Mouse (Mus musculus): ENCODE data around the gene Pcp4l1. TPM values are rescaled to one million over a fixed set of nuclear protein-coding genes. Genes with fewer than 3 reads are reported as not detected.
"Not testable (repeated sequence)": the region's sequence is repeated elsewhere in the genome, so short reads cannot be mapped to it uniquely, and the experiment has no call there.

The Pcp4l1 gene
- total RNA-seq (2021) = 100 to 1,000 TPM in 1 of 2 experiments, 10 to 100 TPM in 1; 76.7 to 113 TPM
- long read RNA-seq, experiment 1, transcript Pcp4l1-201 (3 exons, 1,577 nt) = major isoform, 53 of 56 reads
- long read RNA-seq, experiment 1, partial matches to known transcripts = 2 of 56 reads
- long read RNA-seq, experiment 1, other reads (novel, unspliced or antisense) = 1 of 56 reads
- long read RNA-seq, experiment 2, transcript Pcp4l1-201 (3 exons, 1,577 nt) = major isoform, 55 of 58 reads
- long read RNA-seq, experiment 2, partial matches to known transcripts = 3 of 58 reads
- long read RNA-seq, experiment 2, other reads (novel, unspliced or antisense) = 0 of 58 reads

DNA sequence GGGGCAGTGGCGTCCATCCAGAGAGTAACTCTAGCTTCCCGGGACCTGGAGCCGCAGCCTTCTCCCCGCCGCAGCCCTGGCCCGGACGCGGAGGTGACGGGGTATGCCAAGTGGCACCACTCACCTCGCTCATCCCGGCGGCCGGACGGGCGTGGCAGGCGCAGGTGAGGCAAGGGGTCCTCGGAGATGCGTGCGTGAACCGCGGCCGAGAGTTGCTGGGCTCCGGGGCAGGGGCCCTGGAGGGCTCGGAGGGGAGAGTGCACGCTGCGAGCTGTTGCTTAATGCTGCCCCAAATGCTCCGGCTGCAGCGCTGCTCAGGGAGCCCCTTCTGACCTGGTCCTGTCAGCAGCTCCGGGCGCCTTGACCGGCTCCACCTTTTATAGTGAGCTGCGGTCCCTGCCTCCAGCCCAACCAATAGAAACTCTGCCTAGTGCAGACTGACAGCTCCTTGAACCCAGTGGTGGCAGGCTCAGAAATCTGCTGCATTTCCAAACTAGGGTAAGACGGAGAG lies at the start of gene Pcp4l1:
Gene Pcp4l1 (minus strand): TSS at position 382 of the 511 bp plus-strand sequence.
- Histone ChIP-seq H3K4me3 (peak within 1 kb of the TSS; percentile 77), H3K27ac (peak within 1 kb of the TSS; percentile 72)
- intact Hi-C loops (cut with DNase I) = loop anchor here (5.0 kb wide), 1 partner anchor 44 kb away; the partner anchor contains the start of genes Mpz and Sdhc
- TF ChIP-seq CTCF (IDR thresholded peaks at IDR 0.05) = no peak
- peak; percentile 46 to 72 for DNase-seq (ENCODE audit: extremely low spot score in 1 of 2, low spot score in 2 of 2)

DNA sequence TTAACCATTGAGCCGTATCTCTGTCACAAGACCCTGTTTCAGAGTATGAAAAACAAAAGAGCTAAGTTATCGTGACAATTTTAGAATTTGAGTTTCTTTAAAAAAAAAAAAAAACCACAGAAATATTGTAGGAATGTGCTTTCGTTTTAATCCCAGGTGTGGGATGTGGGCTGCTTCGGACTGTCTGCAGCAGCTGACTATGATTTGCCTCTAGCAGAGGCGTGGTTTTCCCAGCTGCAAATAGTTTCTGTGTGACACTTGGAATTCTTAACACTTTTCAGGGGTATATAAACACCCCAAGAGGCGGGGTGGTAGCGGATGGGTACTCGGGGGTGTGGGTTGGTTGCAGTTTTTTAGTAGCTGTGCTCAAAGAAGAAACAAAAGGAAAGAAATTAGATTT lies 49.3 kb upstream of the Pcp4l1 start:
- TF ChIP-seq CTCF (IDR thresholded peaks at IDR 0.05) = no peak
- no peak for DNase-seq (ENCODE audit: extremely low spot score in 1 of 2, low spot score in 2 of 2)
- H3K27ac ChIP-seq = no peak overlapping the region
- H3K4me3 ChIP-seq = no peak overlapping the region
- intact Hi-C loops (cut with DNase I) = no loop called here

GRCm38 (mm10) chr1:171241952-171242351 lies 45.9 kb upstream of the Pcp4l1 start:
- DNase-seq (ENCODE audit: extremely low spot score in 1 of 2, low spot score in 2 of 2); intact Hi-C loops (cut with DNase I); H3K4me3 ChIP-seq; H3K27ac ChIP-seq: not testable (repeated sequence)

GRCm38 (mm10) chr1:171240911-171241310 lies 44.8 kb upstream of the Pcp4l1 start:
- intact Hi-C loops (cut with DNase I) = no loop called here
- no peak for TF ChIP-seq CTCF (IDR thresholded peaks at IDR 0.05)
- DNase-seq (ENCODE audit: extremely low spot score in 1 of 2, low spot score in 2 of 2) = no peak
- Histone ChIP-seq H3K27ac (no peak overlapping the region; the same call in 1 of the 2 replicates), H3K4me3 (no peak overlapping the region)

GRCm38 (mm10) chr1:171239992-171240744 lies 44.1 kb upstream of the Pcp4l1 start:
- no peak for DNase-seq (ENCODE audit: extremely low spot score in 1 of 2, low spot score in 2 of 2)
- no peak overlapping the region for H3K4me3 ChIP-seq
- TF ChIP-seq CTCF (IDR thresholded peaks at IDR 0.05) = no peak
- intact Hi-C loops (cut with DNase I) = loop anchor here (5.0 kb wide), 1 partner anchor 128 kb away; the partner anchor contains the start of gene Cfap126
- H3K27ac ChIP-seq = no peak overlapping the region; the same call in 1 of the 2 replicates

DNA sequence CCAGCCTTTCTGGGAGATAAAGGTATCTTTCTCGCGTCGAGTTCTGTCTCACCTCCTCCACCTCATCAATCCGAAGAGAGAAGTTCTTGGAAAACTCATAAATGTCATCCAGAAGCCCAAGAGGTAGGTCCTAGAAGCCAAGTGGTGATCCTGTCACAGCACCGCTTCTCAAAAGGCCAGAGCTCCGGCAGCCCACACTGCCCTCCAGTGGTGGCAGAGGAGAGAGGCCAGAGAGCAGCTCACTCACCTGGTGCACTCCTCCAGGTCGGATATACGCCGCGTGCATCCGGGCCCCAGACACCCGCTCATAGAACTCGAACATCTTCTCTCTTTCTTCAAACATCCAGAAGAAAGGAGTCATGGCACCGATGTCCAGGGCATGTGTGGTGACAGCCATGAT lies 42.4 kb upstream of the Pcp4l1 start:
- Histone ChIP-seq H3K27ac (no peak overlapping the region), H3K4me3 (no peak overlapping the region)
- peak; percentile 76 for TF ChIP-seq CTCF (IDR thresholded peaks at IDR 0.05)
- intact Hi-C loops (cut with DNase I) = loop anchor here (5.0 kb wide), 1 partner anchor 126 kb away; the partner anchor contains the start of gene Cfap126
- no peak for DNase-seq (ENCODE audit: extremely low spot score in 1 of 2, low spot score in 2 of 2)

DNA sequence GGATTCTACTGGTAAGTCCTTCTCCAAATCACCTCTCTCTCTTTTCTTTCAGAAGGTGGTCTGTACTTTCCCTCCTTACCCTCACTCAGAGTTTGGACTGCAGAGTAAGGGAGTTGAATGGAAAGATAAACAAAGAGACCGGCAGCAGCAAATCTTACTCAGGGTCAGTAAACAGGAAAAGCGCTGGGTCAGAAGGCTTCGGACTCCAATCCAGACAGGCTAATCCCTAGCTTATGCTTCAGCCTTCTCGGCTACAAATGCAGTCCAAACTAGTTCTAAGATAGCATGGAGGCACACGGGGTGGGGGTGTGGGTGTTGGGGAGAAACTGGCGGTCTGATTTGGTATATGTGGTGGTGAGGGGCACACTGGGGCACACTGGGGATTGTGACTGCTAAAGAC lies 41.4 kb upstream of the Pcp4l1 start:
- no peak for TF ChIP-seq CTCF (IDR thresholded peaks at IDR 0.05)
- no peak overlapping the region for H3K27ac ChIP-seq
- no peak overlapping the region for H3K4me3 ChIP-seq
- intact Hi-C loops (cut with DNase I) = loop anchor here (5.0 kb wide), 1 partner anchor 125 kb away; the partner anchor contains the start of gene Cfap126
- no peak for DNase-seq (ENCODE audit: extremely low spot score in 1 of 2, low spot score in 2 of 2)

GRCm38 (mm10) chr1:171235791-171236190 lies 39.7 kb upstream of the Pcp4l1 start:
- no peak for TF ChIP-seq CTCF (IDR thresholded peaks at IDR 0.05)
- H3K27ac ChIP-seq = no peak overlapping the region
- DNase-seq (ENCODE audit: extremely low spot score in 1 of 2, low spot score in 2 of 2) = no peak
- intact Hi-C loops (cut with DNase I) = loop anchor here (5.0 kb wide), 1 partner anchor 123 kb away; the partner anchor contains the start of gene Cfap126
- no peak overlapping the region for H3K4me3 ChIP-seq

GRCm38 (mm10) chr1:171234538-171234937 lies 38.5 kb upstream of the Pcp4l1 start:
- intact Hi-C loops (cut with DNase I) = no loop called here

GRCm38 (mm10) chr1:171234126-171234525 lies 38.1 kb upstream of the Pcp4l1 start, which contains the start of gene Fcer1g:
Gene Fcer1g (minus strand): TSS chr1:171234365.
- no peak for TF ChIP-seq CTCF (IDR thresholded peaks at IDR 0.05)
- Histone ChIP-seq H3K27ac (no peak within 1 kb of the TSS), H3K4me3 (no peak within 1 kb of the TSS)
- intact Hi-C loops (cut with DNase I) = no loop called here
- DNase-seq (ENCODE audit: extremely low spot score in 1 of 2, low spot score in 2 of 2) = no peak

More at GRCm38 (mm10) chr1:171234538-171234937, 38.5 kb upstream of the Pcp4l1 start:
- no peak for TF ChIP-seq CTCF (IDR thresholded peaks at IDR 0.05)
- H3K4me3 ChIP-seq = no peak overlapping the region
- DNase-seq (ENCODE audit: extremely low spot score in 1 of 2, low spot score in 2 of 2) = no peak
- H3K27ac ChIP-seq = no peak overlapping the region

- no peak overlapping the region for H3K27ac ChIP-seq
- intact Hi-C loops (cut with DNase I) = no loop called here
- TF ChIP-seq CTCF (IDR thresholded peaks at IDR 0.05) = no peak
- no peak overlapping the region for H3K4me3 ChIP-seq
- DNase-seq (ENCODE audit: extremely low spot score in 1 of 2, low spot score in 2 of 2) = no peak
Measured at GRCm38 (mm10) chr1:171232800-171233730, 37.0 kb upstream of the Pcp4l1 start.

Measured in left cerebral cortex, adult 2 months (tissue).